Mouse (Mus musculus) ovary, postnatal 36 days (tissue): ENCODE measurements at regions not wholly inside any gene's neighbourhood (a gene's known extent, or its start where the extent isn't known, plus 50 kb on each side); places are given as distances from the start of the nearest gene placed in this dataset.

Experiments used
- DNase-seq: peaks from one replicate; pipeline ENCODE4 v3.0.0; 2022; ENCODE audit warnings: low spot score, mixed read lengths

GRCm38 (mm10) chr13:15802043-15802795 is 209.4 kb upstream of the Inhba start:
- DNase-seq = no peak

DNA sequence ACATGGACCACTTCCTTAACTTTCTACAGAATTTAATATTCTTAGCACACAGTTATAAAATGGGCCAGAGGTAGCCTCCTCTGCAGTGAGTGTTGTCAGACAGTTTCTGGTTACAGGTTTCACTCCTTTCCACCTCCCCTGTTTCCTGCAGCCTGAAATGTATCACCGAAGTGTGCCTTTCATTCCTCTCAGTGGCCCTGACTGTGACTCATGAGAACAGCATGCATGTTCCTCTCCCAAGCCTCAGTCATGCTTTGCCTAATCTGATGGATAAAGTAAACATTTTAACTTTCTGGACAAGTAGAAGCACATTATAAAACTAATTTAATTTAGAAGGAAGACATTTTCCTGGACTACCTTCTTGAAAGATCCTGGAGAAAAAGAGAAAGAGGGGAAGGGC is 207.7 kb upstream of the Inhba start:
- DNase-seq = no peak

- no peak for DNase-seq
Observed at GRCm38 (mm10) chr13:15806925-15807324, 204.7 kb upstream of the Inhba start.

DNA sequence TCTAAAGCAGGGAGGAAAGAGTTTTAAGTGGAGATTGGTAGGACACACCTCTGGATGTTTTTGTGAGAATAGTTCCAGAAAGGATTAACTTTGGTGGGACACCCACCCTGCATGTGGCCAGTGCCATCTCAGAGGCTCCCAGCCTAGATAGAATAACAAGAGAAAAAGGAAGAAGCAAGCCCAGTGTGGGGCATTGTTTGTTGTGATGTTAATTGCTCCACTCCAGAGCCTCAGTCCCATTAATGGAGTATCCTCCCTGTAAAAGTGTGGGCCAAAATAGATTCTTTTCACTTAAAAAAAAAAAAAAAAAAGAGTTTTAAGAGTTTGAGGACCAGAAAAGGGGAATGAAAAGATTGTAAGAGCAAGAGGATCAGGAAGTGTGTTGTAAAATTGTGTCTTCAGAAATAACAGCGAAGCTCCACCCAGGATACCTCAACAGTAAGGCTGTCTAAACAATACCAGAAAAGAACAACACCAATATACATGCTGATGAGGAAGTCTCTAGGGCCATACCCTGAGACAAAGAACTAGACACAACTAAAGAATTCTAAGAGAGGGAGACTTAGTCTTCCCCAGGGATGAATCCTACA is 189.3 kb upstream of the Inhba start:
- no peak for DNase-seq

DNA sequence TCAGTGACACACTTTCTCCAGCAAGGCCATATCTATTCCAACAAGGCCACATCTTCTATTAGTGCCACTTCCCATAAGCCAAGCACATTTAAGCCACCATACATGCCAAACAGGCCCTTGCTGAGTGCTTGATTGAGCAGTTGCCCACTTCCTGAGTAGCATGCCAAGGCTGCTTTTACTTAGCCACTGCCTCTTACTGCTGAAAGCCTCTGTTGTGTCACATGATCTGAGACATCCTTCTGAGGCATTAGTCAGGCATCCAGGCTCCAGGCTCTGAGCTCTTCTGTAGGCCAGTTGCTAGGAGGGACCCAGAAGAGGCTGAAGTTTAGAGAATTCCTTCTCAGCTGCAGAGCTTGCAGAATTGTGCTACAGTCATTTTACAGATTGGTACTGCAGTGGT is 165.8 kb upstream of the Inhba start:
- no peak for DNase-seq

DNA sequence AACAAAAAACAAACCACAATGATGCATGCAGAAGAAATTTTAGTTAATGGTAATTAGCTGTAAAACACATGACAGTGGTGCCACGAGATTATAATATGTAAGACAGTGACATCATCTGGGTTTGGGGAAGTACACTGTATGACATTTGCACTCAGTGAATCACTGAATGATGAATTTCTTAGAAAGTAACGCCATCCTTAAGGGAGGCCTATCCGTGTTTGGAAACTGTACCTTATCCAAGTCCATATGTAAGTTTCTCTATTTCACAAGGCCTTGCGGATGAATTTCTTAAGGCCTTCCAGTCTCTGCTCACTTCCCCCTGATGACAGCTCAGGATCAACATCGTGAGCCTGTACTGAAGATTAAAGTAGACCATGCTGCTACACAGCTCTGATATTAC is 163.6 kb upstream of the Inhba start:
- DNase-seq = no peak

DNA sequence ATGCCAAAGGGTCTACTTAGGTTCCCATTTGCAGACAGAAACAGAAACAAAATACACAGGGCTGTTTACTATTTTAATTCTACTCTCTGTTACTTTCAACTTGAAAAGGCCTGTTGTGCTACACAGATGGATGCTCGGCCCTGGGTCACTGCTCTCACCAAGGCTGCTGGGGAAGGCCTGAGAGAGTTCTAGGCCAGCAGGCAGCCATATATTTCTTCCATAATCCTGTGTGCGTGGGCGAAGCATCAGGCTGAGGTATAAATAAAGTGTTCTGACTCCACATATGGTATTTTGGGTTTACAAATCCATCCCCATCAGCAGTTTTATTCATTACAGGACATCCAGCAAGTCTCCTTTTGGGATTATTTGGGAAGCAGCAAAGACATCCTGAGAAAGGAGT is 162.5 kb upstream of the Inhba start:
- no peak for DNase-seq

- no peak for DNase-seq
Observed at GRCm38 (mm10) chr13:15850358-15850757, 161.3 kb upstream of the Inhba start.

- no peak for DNase-seq
Observed at GRCm38 (mm10) chr13:15853022-15853566, 158.6 kb upstream of the Inhba start.

DNA sequence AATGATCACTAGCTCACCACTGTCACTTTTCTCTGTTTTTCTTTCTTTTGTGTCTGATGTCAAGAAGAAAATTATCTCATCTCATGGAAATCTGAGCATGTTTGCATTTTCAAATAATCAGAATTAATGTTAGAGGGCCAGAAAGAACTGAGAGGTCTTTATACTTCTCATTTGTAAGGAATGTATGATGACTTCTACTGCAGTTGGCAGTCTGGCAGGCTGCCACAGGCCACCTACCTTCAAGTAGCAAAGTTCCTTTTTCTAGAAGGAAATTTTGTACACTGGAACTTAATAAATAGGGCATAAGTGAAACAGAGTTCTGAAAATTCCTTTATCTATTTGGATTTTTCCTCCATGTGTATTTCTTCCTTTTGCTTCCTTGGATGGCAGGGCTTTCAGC is 148.7 kb upstream of the Inhba start:
- DNase-seq = no peak

DNA sequence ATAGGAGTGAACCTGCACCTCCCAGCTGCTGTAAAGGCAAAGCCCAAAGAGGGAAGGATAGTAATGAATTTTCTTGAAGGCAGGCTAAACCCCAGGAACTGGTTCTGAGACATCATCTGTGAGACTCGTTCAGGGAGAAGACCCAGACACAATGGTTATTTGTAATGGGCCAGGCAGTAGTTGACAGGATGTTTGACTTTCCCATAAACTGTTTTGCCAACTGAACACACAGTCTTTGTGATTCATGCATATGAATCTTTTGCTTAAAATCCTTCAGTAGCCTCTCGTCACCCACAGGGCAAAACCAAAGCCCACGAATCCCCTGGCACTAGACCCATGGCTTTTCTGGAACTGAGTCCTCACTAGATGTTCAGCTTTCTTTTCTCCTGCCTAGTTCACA is 148.3 kb upstream of the Inhba start:
- no peak for DNase-seq

DNA sequence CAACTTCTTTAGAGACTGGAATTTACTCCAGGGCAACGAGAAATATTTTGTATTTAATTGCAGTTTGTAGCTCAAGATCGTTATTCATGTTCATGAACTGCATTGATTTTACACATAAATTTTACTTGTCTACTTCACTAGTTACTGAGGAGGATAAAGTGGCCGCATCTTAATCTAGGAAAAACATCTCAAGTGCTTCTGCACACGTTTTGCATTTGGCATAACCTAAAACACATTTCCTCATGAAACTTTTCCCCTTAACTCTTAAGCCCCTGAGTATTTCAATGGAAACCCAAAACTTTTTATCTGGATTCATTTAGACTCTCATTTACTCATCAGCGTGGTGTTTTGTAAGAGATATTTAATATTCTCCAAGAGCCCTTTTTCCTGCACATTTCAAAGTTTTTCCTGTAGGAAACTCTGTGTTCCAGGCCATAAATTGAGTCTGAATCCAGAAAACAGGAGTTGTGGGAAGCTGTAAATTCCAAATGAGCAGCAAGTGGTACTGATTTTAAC is 144.5 kb upstream of the Inhba start:
- DNase-seq = no peak

GRCm38 (mm10) chr13:15877606-15878005 is 134.0 kb upstream of the Inhba start:
- DNase-seq = no peak

- DNase-seq = no peak
Observed at GRCm38 (mm10) chr13:15879576-15879975, 132.1 kb upstream of the Inhba start.

- no peak for DNase-seq
Observed at GRCm38 (mm10) chr13:15890794-15891193, 120.9 kb upstream of the Inhba start.

DNA sequence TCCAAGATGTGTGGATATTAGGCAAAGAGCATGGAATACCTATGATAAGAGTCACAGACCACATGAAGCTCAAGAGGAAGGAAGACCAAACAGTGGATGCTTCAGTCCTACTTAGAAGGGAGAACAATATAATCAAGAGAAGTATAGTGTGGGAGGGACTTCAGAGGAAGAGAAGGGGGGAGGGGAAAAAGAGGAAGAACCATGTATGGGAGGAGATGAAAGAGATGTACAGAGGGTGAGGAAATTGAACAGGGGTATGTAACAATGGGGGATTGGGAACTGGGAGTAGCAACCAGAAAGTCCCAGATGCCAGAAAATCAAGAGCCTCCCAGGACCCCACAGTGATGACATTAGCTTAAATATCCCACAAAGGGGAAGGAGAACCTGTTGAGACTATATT is 120.2 kb upstream of the Inhba start:
- no peak for DNase-seq

DNA sequence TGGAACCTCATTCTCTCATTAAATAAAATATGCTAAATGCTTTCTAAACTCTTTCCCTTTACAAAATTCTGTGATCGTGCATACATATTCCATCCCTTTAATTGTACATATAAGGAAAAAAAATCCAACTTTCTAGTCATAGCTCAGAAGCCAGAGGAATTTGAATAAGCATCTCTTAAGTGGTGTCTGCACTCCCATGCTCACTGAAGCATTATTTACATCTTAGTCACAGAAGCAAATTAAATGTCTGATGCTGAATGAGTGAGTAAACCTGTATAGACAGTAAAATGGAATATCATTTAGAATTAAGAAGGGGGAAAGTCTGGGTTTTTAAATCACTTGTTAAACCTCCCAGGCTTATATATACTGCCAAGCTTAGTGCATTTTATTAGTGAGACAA is 113.5 kb upstream of the Inhba start:
- no peak for DNase-seq

DNA sequence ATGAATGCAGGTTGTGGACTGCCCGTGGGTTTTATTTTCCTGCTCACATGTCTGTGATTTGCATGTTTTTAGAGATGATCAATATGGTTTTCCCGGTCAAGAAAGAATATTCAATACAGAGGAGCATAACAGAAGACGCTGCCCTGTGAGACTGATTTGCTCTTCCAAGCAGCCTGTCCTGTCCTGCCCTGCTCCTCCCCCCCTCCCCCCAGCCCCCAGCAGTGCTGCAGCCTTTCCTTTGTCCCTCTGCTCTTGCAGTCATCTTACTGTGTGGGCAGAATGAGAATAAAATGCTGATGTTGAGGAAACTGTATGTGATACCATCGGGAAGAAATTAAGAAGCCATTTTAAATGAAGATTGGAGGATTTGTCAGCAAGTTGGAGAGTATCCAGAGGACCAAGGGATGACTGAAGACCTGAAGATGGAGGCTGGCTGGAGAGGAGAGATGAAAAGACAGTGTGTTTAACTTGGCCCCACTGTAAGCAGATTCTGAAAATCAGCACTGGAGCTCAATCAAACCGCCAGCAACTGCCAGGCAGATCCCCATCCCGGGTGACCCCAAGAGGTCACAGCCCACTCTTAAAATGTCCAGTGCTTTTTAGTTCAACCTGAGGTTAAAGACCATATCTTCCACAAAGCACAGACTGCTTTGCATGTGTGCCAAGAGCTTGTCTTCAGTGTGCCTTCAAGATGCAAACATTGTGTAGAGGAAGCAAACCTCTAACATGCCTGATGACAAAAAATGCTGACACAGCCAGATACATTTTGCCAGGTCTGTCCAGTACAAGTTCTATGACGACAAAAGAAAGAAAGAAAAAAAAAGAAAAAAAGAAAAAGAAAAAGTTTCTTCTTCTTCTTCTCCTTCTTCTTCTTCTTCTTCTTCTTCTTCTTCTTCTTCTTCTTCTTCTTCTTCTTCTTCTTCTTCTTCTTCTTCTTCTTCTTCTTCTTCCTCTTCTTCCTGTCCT is 109.7 kb upstream of the Inhba start:
- DNase-seq = no peak

GRCm38 (mm10) chr13:15907806-15908205 is 103.8 kb upstream of the Inhba start:
- no peak for DNase-seq

DNA sequence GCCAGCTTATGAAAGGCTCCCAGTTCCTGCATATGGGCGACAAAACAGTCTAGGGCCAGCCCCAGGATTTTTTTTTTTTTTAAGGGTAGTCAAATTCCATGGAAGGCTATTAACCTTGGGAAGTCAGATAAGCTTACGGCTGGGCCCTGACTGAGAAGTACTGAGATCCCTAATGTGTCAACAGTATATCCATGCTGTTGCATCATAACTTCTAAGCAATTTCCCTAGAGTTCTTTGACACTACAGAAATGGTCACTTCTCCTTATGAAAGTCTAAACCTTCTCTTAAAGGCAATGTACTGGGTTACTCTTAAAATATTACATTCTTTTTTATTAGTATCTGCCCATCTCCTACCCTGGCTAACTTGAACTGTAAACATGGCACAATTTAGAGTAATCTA is 101.1 kb upstream of the Inhba start:
- DNase-seq = no peak

DNA sequence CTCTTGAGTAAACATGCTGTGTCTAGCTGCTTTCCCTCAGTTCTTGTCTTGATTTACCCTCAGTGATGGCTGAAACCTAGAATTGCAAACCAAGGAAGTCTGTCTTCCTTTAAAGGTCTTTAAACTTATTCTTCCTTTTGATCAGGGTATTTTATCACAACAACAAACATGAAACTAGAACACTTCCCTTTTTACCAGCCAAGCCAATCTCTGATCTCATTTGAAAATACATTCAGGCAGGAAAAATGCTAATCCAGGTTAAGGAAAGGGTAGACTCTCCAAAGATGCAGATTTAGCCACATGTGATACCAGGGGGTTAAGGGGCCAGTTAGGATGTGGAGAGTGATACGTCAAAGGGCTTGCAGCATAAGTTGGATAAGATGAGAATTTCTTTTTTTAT is 100.4 kb upstream of the Inhba start:
- no peak for DNase-seq

GRCm38 (mm10) chr13:15914270-15914669 is 97.4 kb upstream of the Inhba start:
- DNase-seq = no peak
